Mouse (Mus musculus) urinary bladder, postnatal 10 days (tissue): Measurements from ENCODE around the gene Gm28308.

Source experiments
- DNase-seq: peaks from one replicate; pipeline ENCODE4 v3.0.0; 2022; ENCODE audit warnings: low spot score

The Gm28308 gene

GRCm38 (mm10) chr6:52205221-52205620 is 7.9 kb downstream of the Gm28308 start:
- no peak for DNase-seq

GRCm38 (mm10) chr6:52204050-52204752 is 8.9 kb downstream of the Gm28308 start, which contains the start of gene Hoxa5:
Gene Hoxa5, minus strand, starts transcription at chr6:52204587.
- DNase-seq = no peak

GRCm38 (mm10) chr6:52203371-52204049 is 9.6 kb downstream of the Gm28308 start:
- no peak for DNase-seq

- DNase-seq = no peak
Measured at GRCm38 (mm10) chr6:52203121-52203370, 10.1 kb downstream of the Gm28308 start.

- DNase-seq = no peak
Measured at GRCm38 (mm10) chr6:52202362-52203120, 10.6 kb downstream of the Gm28308 start.

- DNase-seq = no peak
Measured at GRCm38 (mm10) chr6:52201269-52201668, 11.9 kb downstream of the Gm28308 start.

- no peak for DNase-seq
Measured at GRCm38 (mm10) chr6:52200751-52201250, 12.3 kb downstream of the Gm28308 start.

- no peak for DNase-seq
Measured at GRCm38 (mm10) chr6:52200073-52200750, 12.9 kb downstream of the Gm28308 start.

GRCm38 (mm10) chr6:52197271-52197670 is 15.9 kb downstream of the Gm28308 start:
- DNase-seq = no peak

GRCm38 (mm10) chr6:52196811-52197210 is 16.3 kb downstream of the Gm28308 start:
- no peak for DNase-seq

- no peak for DNase-seq
Measured at GRCm38 (mm10) chr6:52194690-52195089, 18.4 kb downstream of the Gm28308 start.

GRCm38 (mm10) chr6:52191860-52192550 is 21.1 kb downstream of the Gm28308 start:
- DNase-seq = peak; percentile 65

- no peak for DNase-seq
Measured at GRCm38 (mm10) chr6:52190906-52191810, 22.0 kb downstream of the Gm28308 start, which contains the start of gene Hoxa4. Gene Hoxa4, minus strand, starts transcription at chr6:52191753.

- DNase-seq = no peak
Measured at GRCm38 (mm10) chr6:52190410-52190809, 22.7 kb downstream of the Gm28308 start.

GRCm38 (mm10) chr6:52189909-52190308 is 23.2 kb downstream of the Gm28308 start:
- no peak for DNase-seq

GRCm38 (mm10) chr6:52189172-52189591 is 24.0 kb downstream of the Gm28308 start:
- DNase-seq = no peak

GRCm38 (mm10) chr6:52186500-52186899 is 26.6 kb downstream of the Gm28308 start:
- DNase-seq = no peak

GRCm38 (mm10) chr6:52185834-52186233 is 27.3 kb downstream of the Gm28308 start:
- no peak for DNase-seq

- no peak for DNase-seq
Measured at GRCm38 (mm10) chr6:52185222-52185621, 27.9 kb downstream of the Gm28308 start.

- DNase-seq = no peak
Measured at GRCm38 (mm10) chr6:52184668-52185067, 28.5 kb downstream of the Gm28308 start.
